Mouse (Mus musculus) erythroblast, embryonic 14.5 days (primary cell): ENCODE data around the gene Cenpx. TPM values are rescaled to one million over a fixed set of nuclear protein-coding genes. Genes with fewer than 3 reads are reported as not detected.

Source experiments
- H3K27me3 ChIP-seq: 2 replicates; pipeline ENCODE4 v1.6.1; 2012; ENCODE audit warnings: inconsistent platforms; ENCODE audit not compliant: control insufficient read depth
- H3K36me3 ChIP-seq: 2 replicates; pipeline ENCODE4 v1.6.1; 2012; ENCODE audit warnings: mild to moderate bottlenecking, inconsistent platforms; ENCODE audit not compliant: control insufficient read depth
- H3K4me1 ChIP-seq: 2 replicates; pipeline ENCODE4 v1.6.1; 2012; ENCODE audit warnings: inconsistent platforms; ENCODE audit not compliant: control insufficient read depth
- H3K4me3 ChIP-seq: replicated peaks from 2 replicates; pipeline ENCODE3; 2012; ENCODE audit warnings: moderate library complexity, mild to moderate bottlenecking, inconsistent platforms
- H3K9me3 ChIP-seq: 2 replicates; pipeline ENCODE4 v1.6.1; 2012; ENCODE audit warnings: low read length, inconsistent platforms, mixed read lengths; ENCODE audit not compliant: control insufficient read depth
- GATA1 ChIP-seq: IDR thresholded peaks from 2 replicates; pipeline ENCODE4 v1.6.1; 2012; ENCODE audit warnings: low read length, inconsistent platforms, mixed read lengths
- TAL1 ChIP-seq: IDR thresholded peaks from 3 replicates; pipeline ENCODE4 v1.6.1; 2012; ENCODE audit warnings: low read length, inconsistent platforms, mixed read lengths
- polyA plus RNA-seq: library from polyadenylated mRNA; stranded (reverse); fragments of >175 nt; gene quantifications from 2 replicates; pipeline ENCODE4 v1.2.3, GENCODE M21; 2012

Gene Cenpx
- polyA plus RNA-seq, 1 experiment, result 5.2 TPM

GRCm38 (mm10) chr11:120704486-120705325 is 8.8 kb downstream of the Cenpx start:
- no peaks in the 10 kb centered on the region; the same call in 1 of the 2 replicates for H3K4me1 ChIP-seq
- no peak overlapping the region for H3K4me3 ChIP-seq
- no peaks in the 10 kb centered on the region for H3K27me3 ChIP-seq
- TF ChIP-seq TAL1 (no peak), GATA1 (no peak)
- no peaks in the 10 kb centered on the region for H3K9me3 ChIP-seq
- peaks cover 61% of the 10 kb centered on the region for H3K36me3 ChIP-seq

- Histone ChIP-seq H3K4me1 (no peaks in the 10 kb centered on the region; the same call in 1 of the 2 replicates), H3K36me3 (peaks cover 65% of the 10 kb centered on the region), H3K27me3 (no peaks in the 10 kb centered on the region), H3K9me3 (no peaks in the 10 kb centered on the region), H3K4me3 (no peak overlapping the region)
- no peak for TF ChIP-seq GATA1
- no peak for TF ChIP-seq TAL1
Measured at GRCm38 (mm10) chr11:120703696-120704454, 9.7 kb downstream of the Cenpx start.

- Histone ChIP-seq H3K36me3 (peaks cover 79% of the 10 kb centered on the region), H3K9me3 (peaks cover 4% of the 10 kb centered on the region; the same call in 1 of the 2 replicates), H3K4me3 (no peak overlapping the region), H3K27me3 (no peaks in the 10 kb centered on the region), H3K4me1 (no peaks in the 10 kb centered on the region)
- TF ChIP-seq GATA1, result no peak
- TF ChIP-seq TAL1, result no peak
Measured at GRCm38 (mm10) chr11:120697741-120698140, 15.8 kb downstream of the Cenpx start.

- TF ChIP-seq TAL1 (no peak), GATA1 (no peak)
- Histone ChIP-seq H3K27me3 (no peaks in the 10 kb centered on the region), H3K4me3 (no peak overlapping the region), H3K9me3 (peaks cover 4% of the 10 kb centered on the region; the same call in 1 of the 2 replicates), H3K4me1 (no peaks in the 10 kb centered on the region), H3K36me3 (peaks cover 81% of the 10 kb centered on the region)
Measured at GRCm38 (mm10) chr11:120696568-120696967, 17.0 kb downstream of the Cenpx start.

GRCm38 (mm10) chr11:120695641-120696040 is 17.9 kb downstream of the Cenpx start:
- Histone ChIP-seq H3K9me3 (peaks cover 4% of the 10 kb centered on the region; the same call in 1 of the 2 replicates), H3K27me3 (no peaks in the 10 kb centered on the region), H3K4me1 (no peaks in the 10 kb centered on the region), H3K36me3 (peaks cover 79% of the 10 kb centered on the region), H3K4me3 (no peak overlapping the region)
- TF ChIP-seq TAL1, result no peak
- no peak for TF ChIP-seq GATA1

GRCm38 (mm10) chr11:120695184-120695583 is 18.4 kb downstream of the Cenpx start:
- Histone ChIP-seq H3K27me3 (no peaks in the 10 kb centered on the region), H3K4me3 (no peak overlapping the region), H3K9me3 (peaks cover 4% of the 10 kb centered on the region; the same call in 1 of the 2 replicates), H3K36me3 (peaks cover 79% of the 10 kb centered on the region), H3K4me1 (no peaks in the 10 kb centered on the region)
- TF ChIP-seq TAL1 (no peak), GATA1 (no peak)

- no peak for TF ChIP-seq TAL1
- TF ChIP-seq GATA1, result no peak
- Histone ChIP-seq H3K36me3 (peaks cover 77% of the 10 kb centered on the region), H3K4me3 (no peak overlapping the region), H3K4me1 (no peaks in the 10 kb centered on the region), H3K27me3 (no peaks in the 10 kb centered on the region), H3K9me3 (peaks cover 4% of the 10 kb centered on the region; the same call in 1 of the 2 replicates)
Measured at GRCm38 (mm10) chr11:120693461-120693860, 20.1 kb downstream of the Cenpx start.

- Histone ChIP-seq H3K4me3 (no peak overlapping the region), H3K9me3 (peaks cover 4% of the 10 kb centered on the region; the same call in 1 of the 2 replicates), H3K36me3 (peaks cover 78% of the 10 kb centered on the region), H3K27me3 (no peaks in the 10 kb centered on the region), H3K4me1 (no peaks in the 10 kb centered on the region)
- no peak for TF ChIP-seq TAL1
- no peak for TF ChIP-seq GATA1
Measured at GRCm38 (mm10) chr11:120692471-120693011, 21.0 kb downstream of the Cenpx start.

GRCm38 (mm10) chr11:120689365-120689764 is 24.2 kb downstream of the Cenpx start:
- no peaks in the 10 kb centered on the region for H3K27me3 ChIP-seq
- H3K9me3 ChIP-seq, result no peaks in the 10 kb centered on the region
- H3K4me3 ChIP-seq, result no peak overlapping the region
- TF ChIP-seq GATA1 (no peak), TAL1 (no peak)
- H3K36me3 ChIP-seq, result peaks cover 81% of the 10 kb centered on the region
- no peaks in the 10 kb centered on the region for H3K4me1 ChIP-seq
